Mouse (Mus musculus) liver, postnatal 0 days (tissue): ENCODE data around the gene Olfr716.

Source experiments
- CTCF ChIP-seq: sonication (generic); IDR thresholded peaks from 2 replicates; pipeline ENCODE4 v1.5.1; 2016; ENCODE audit warnings: antibody characterized with exemption, low read depth
- EP300 ChIP-seq: IDR thresholded peaks from 2 replicates; pipeline ENCODE4 v1.6.1; 2016; ENCODE audit warnings: antibody characterized with exemption, low read depth, mild to moderate bottlenecking

- TF ChIP-seq CTCF, result no peak
- no peak for TF ChIP-seq EP300
These were observed 42.3 kb downstream of the Olfr716 start for GRCm38 (mm10) chr7:107180406-107180805.
